In the genomic region with DNA sequence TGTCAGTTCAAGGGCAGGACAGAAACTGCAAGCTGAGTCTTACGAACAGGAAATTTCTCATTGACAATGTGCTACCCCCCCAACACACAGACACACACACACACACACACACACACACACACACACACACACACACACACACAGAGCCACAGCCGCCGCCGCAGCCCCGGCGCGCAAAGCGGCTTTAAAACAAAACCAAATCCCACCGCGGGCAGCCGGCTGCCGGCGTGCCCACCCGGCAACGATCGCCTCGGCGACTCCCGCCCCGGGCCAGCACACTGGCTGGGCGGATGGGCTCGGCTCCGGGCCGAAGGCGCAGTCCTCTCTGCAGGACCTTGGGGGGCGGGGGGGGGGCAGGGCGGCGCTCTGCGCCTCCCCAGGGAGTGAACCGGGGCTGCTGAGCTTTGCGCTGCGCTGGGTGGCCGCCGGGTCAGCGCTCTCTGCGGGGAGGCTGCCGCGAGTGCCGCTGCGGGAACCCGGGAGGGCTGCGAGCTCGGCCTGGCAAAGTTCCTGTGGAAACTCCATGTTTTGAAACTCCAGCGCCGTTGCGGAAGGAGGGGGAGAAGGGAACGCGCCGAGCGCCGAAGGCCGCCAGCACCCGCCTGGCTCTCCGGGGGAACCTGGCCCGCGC, we compare ENCODE assay signal across 8 mouse cellular contexts.
A peak's percentile ranks its signal among the peaks of the same experiment; 100 is the strongest.
DNase-seq lines count a peak whose midpoint lies in the region; ATAC-seq and TF ChIP-seq lines count a peak whose summit lies in the region.

No protein-coding gene starts in this region.

- peaks cover 16% of the 10 kb centered on the region for H3K4me1 ChIP-seq in forebrain, embryonic 14.5 days (ENCODE audit: control insufficient read depth, insufficient read depth, low read length)
- peaks cover 18% of the 10 kb centered on the region for H3K4me1 ChIP-seq in hindbrain, embryonic 14.5 days (replicated peaks; ENCODE audit: control insufficient read depth, insufficient read depth, low read length)
- peaks cover 14% of the 10 kb centered on the region for H3K4me1 ChIP-seq in limb, embryonic 14.5 days (ENCODE audit: control insufficient read depth, insufficient read depth, low read length)

- H3K27ac ChIP-seq in forebrain, embryonic 14.5 days (ENCODE audit: low read depth, low read length): peak overlapping the region; percentile 95
- peak overlapping the region; percentile 84 for H3K27ac ChIP-seq in hindbrain, embryonic 14.5 days
- peak overlapping the region; percentile 84 for H3K27ac ChIP-seq in limb, embryonic 14.5 days (replicated peaks; ENCODE audit: low read depth, low read length)

- no peaks in the 10 kb centered on the region for H3K36me3 ChIP-seq in forebrain, embryonic 14.5 days (ENCODE audit: control insufficient read depth, insufficient read depth, low read length)
- H3K36me3 ChIP-seq in hindbrain, embryonic 14.5 days (replicated peaks; ENCODE audit: control insufficient read depth, insufficient read depth): no peaks in the 10 kb centered on the region
- H3K36me3 ChIP-seq in limb, embryonic 14.5 days (ENCODE audit: control insufficient read depth, insufficient read depth, low read length): no peaks in the 10 kb centered on the region
- H3K36me3 ChIP-seq in myocyte (ENCODE audit: control insufficient read depth, insufficient read depth): no peaks in the 10 kb centered on the region

- H3K79me2 ChIP-seq in myocyte (ENCODE audit: control insufficient read depth, insufficient read depth): no peaks in the 10 kb centered on the region

- no peak for ATAC-seq in forebrain, embryonic 14.5 days
- no peak for ATAC-seq in hindbrain, embryonic 14.5 days (ENCODE audit: low FRiP score)
- no peak; the same call in 1 of the 2 replicates for ATAC-seq in limb, embryonic 14.5 days (ENCODE audit: low FRiP score, low read depth)

- WGBS in forebrain, embryonic 14.5 days: 7% methylated on average over 35 of the region's 56 CpGs
- WGBS in hindbrain, embryonic 14.5 days: 3% methylated on average over 43 of the region's 56 CpGs
- WGBS in limb, embryonic 14.5 days: 4% methylated on average over 30 of the region's 56 CpGs

- no peak for TF ChIP-seq POLR2A in limb, embryonic 14.5 days (IDR thresholded peaks at IDR 0.05; ENCODE audit: borderline replicate concordance, extremely low read depth, insufficient read depth, insufficient read length)
- peak; percentile 30 for TF ChIP-seq POLR2A in myocyte (IDR thresholded peaks at IDR 0.05; ENCODE audit: insufficient read length, low read depth)

- H3K4me2 ChIP-seq in forebrain, embryonic 14.5 days (ENCODE audit: low read length): peak overlapping the region; percentile 79
- H3K4me2 ChIP-seq in hindbrain, embryonic 14.5 days (replicated peaks): peak overlapping the region; percentile 86
- peak overlapping the region; percentile 81 for H3K4me2 ChIP-seq in limb, embryonic 14.5 days (replicated peaks; ENCODE audit: low read depth, low read length, severe bottlenecking)
- H3K4me2 ChIP-seq in myocyte (ENCODE audit: low read depth): peak overlapping the region; percentile 78

- peak overlapping the region; percentile 40 for H3K4me3 ChIP-seq in forebrain, embryonic 14.5 days (ENCODE audit: low read depth, low read length)
- H3K4me3 ChIP-seq in hindbrain, embryonic 14.5 days (replicated peaks; ENCODE audit: low read length): peak overlapping the region; percentile 44
- H3K4me3 ChIP-seq in limb, embryonic 14.5 days (replicated peaks; ENCODE audit: low read length): peak overlapping the region; percentile 47
- peak overlapping the region; percentile 13 for H3K4me3 ChIP-seq in myocyte

- no peaks in the 10 kb centered on the region for H3K9me3 ChIP-seq in forebrain, embryonic 14.5 days (replicated peaks; ENCODE audit: control insufficient read depth, low read length)
- no peaks in the 10 kb centered on the region for H3K9me3 ChIP-seq in hindbrain, embryonic 14.5 days (ENCODE audit: control insufficient read depth, low read length)
- H3K9me3 ChIP-seq in limb, embryonic 14.5 days (ENCODE audit: control insufficient read depth, low read length): no peaks in the 10 kb centered on the region

- H3K27me3 ChIP-seq in forebrain, embryonic 14.5 days (replicated peaks; ENCODE audit: control insufficient read depth, insufficient read depth, low read length): peaks cover 14% of the 10 kb centered on the region
- H3K27me3 ChIP-seq in hindbrain, embryonic 14.5 days (ENCODE audit: control insufficient read depth, insufficient read depth, low read length): peaks cover 54% of the 10 kb centered on the region
- H3K27me3 ChIP-seq in limb, embryonic 14.5 days (ENCODE audit: control insufficient read depth, insufficient read depth, low read length): peaks cover 38% of the 10 kb centered on the region
- no peaks in the 10 kb centered on the region for H3K27me3 ChIP-seq in myocyte (ENCODE audit: control insufficient read depth, insufficient read depth, insufficient read length)

- peak overlapping the region; percentile 29 for H3ac ChIP-seq in myocyte (ENCODE audit: control insufficient read depth, insufficient read length)

- DNase-seq in layer of hippocampus, adult 11-12 months (ENCODE audit: low spot score): peak; percentile 29
- no peak for DNase-seq in layer of hippocampus, adult 9-11 months
- DNase-seq in adrenal gland, postnatal 10 days: peak; percentile 66
- peak; percentile 37 for DNase-seq in forebrain, embryonic 14.5 days (ENCODE audit: low spot score)
- DNase-seq in hindbrain, embryonic 14.5 days (ENCODE audit: low spot score): peak; percentile 26
- DNase-seq in limb, embryonic 14.5 days (ENCODE audit: low spot score): no peak
- DNase-seq in thymus, postnatal 36 days: peak; percentile 48 to 52

- H3K9ac ChIP-seq in forebrain, embryonic 14.5 days (ENCODE audit: low read length): peak overlapping the region; percentile 74
- peak overlapping the region; percentile 63 for H3K9ac ChIP-seq in hindbrain, embryonic 14.5 days
- peak overlapping the region; percentile 64 for H3K9ac ChIP-seq in limb, embryonic 14.5 days (ENCODE audit: low read depth, low read length, severe bottlenecking)

TF ChIP-seq in myocyte, 11 proteins besides CTCF, POLR2A, EP300 and RAD21:
- TF ChIP-seq TCF12 (IDR thresholded peaks at IDR 0.05; ENCODE audit: insufficient read depth, poor library complexity, severe bottlenecking) (no peak), MYOG (IDR thresholded peaks at IDR 0.05; ENCODE audit: control insufficient read depth in 1 of 3, insufficient read depth in 1 of 3, insufficient read length in 2 of 3, low read depth in 2 of 3) (no peak)

Comparison
In these comparisons a context has a peak if more than half of its experiments do, and no peak if none do; other contexts are left out.
1. DNase-seq: peak in layer of hippocampus, adult 11-12 months (single experiment), adrenal gland, postnatal 10 days (single experiment), forebrain, embryonic 14.5 days (single experiment), hindbrain, embryonic 14.5 days (single experiment) and thymus, postnatal 36 days (2 of 2); none in layer of hippocampus, adult 9-11 months (single experiment) and limb, embryonic 14.5 days (single experiment).
2. Peak in every context shown above with its lines, with median percentiles within 50 percentile points of each other: H3K27ac ChIP-seq, H3K4me2 ChIP-seq, H3K4me3 ChIP-seq and H3K9ac ChIP-seq.